Mouse (Mus musculus): ENCODE measurements around the gene Psapl1. TPM values are rescaled to one million over a fixed set of nuclear protein-coding genes. Genes with fewer than 3 reads are reported as not detected.

Gene Psapl1
- polyA plus RNA-seq, 1 experiment from 2014 or later: 0.11 TPM

DNA sequence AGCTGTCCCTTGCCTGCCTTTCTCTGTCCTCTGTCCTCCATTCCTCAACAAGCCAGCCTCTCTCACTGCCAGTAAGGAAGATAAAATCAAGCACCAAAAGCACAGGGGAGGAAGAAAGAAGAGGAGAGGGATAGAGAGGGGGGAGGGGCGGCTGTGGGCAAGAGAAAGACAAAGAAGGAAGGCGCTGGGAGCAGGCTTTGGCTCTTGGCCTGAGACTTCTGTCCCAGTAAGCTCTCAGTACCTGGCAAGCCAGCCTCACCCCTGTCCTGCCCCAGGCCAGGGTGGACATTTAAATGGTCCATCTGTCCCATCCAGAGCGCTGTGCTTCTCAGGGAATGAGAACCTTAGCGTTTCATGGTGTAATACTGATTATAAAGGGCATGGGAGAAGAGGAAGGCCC lies 9.2 kb upstream of the Psapl1 start:
- no peaks in the 10 kb centered on the region for H3K36me3 ChIP-seq (ENCODE audit: control insufficient read depth, insufficient read depth, low read length)
- 67% methylated on average over 4 of the region's 4 CpGs for WGBS
- H3K4me1 ChIP-seq (replicated peaks; ENCODE audit: control insufficient read depth, insufficient read depth, low read length): 0 out of 2 replicates have a peak, but pooled peaks cover 3% of the 10 kb centered on the region
- H3K9ac ChIP-seq (ENCODE audit: low read length): no peak overlapping the region
- H3K9me3 ChIP-seq (ENCODE audit: control insufficient read depth, low read length): no peaks in the 10 kb centered on the region
- H3K27ac ChIP-seq (ENCODE audit: low read depth): no peak overlapping the region
- no peak for ATAC-seq (replicated peaks; ENCODE audit: low FRiP score, low TSS enrichment, low read depth)
- no peak overlapping the region for H3K4me3 ChIP-seq (ENCODE audit: low read depth, low read length)
- no peak overlapping the region for H3K4me2 ChIP-seq (ENCODE audit: low read length)
- H3K27me3 ChIP-seq (replicated peaks; ENCODE audit: control insufficient read depth, insufficient read depth, low read length): no peaks in the 10 kb centered on the region
- no peak for DNase-seq (ENCODE audit: low spot score)

DNA sequence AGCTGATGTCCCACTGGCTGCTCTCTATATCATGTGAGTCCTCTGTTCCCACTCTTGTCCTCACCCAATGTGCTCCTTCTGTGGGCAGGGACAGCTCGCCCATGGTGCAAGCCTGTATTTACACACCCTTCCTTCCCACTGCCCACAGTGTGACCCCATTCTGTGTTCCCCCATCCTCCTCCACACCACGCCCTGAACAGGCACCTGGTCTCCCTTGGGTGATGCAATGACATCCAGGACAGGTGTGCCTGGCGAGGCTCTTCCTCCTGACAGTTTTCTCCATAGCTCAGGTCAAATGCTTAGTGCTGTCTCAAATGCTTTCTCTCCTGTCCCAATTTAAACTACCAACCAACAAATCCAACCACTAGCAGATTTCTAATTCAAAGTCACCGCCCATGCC lies 8.4 kb upstream of the Psapl1 start:
- no peak for ATAC-seq (replicated peaks; ENCODE audit: low FRiP score, low TSS enrichment, low read depth)
- H3K4me1 ChIP-seq (replicated peaks; ENCODE audit: control insufficient read depth, insufficient read depth, low read length): 0 out of 2 replicates have a peak, but pooled peaks cover 3% of the 10 kb centered on the region
- no peak overlapping the region for H3K4me3 ChIP-seq (ENCODE audit: low read depth, low read length)
- WGBS: 87% methylated on average over 4 of the region's 4 CpGs
- DNase-seq (ENCODE audit: low spot score): no peak
- H3K9me3 ChIP-seq (ENCODE audit: control insufficient read depth, low read length): no peaks in the 10 kb centered on the region
- no peaks in the 10 kb centered on the region for H3K36me3 ChIP-seq (ENCODE audit: control insufficient read depth, insufficient read depth, low read length)
- no peak overlapping the region for H3K9ac ChIP-seq (ENCODE audit: low read length)
- no peak overlapping the region for H3K4me2 ChIP-seq (ENCODE audit: low read length)
- no peak overlapping the region for H3K27ac ChIP-seq (ENCODE audit: low read depth)
- no peaks in the 10 kb centered on the region for H3K27me3 ChIP-seq (replicated peaks; ENCODE audit: control insufficient read depth, insufficient read depth, low read length)

DNA sequence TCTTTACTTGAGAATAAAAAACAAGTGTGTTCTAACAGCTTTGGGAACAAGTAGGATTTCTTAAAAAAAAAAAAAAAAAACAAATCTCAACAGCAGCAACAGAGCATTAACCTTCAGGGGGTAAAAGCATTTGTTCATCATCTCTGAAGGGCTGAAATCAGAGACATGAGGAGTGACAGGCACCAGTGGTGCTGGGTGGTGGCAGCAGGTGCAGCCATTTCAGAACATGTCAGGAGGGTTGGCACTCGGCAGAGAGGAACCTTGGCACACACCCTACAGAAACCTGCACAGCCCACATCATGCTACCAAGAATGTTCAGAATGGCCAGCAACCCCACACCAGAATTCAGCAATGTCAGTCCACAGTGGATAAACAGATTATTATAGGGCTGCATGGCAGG lies 4.3 kb upstream of the Psapl1 start:
- no peak overlapping the region for H3K4me3 ChIP-seq (ENCODE audit: low read depth, low read length)
- WGBS: 75% methylated on average over 1 of the region's 1 CpGs
- H3K27ac ChIP-seq (ENCODE audit: low read depth): no peak overlapping the region
- no peaks in the 10 kb centered on the region for H3K27me3 ChIP-seq (replicated peaks; ENCODE audit: control insufficient read depth, insufficient read depth, low read length)
- no peaks in the 10 kb centered on the region for H3K36me3 ChIP-seq (ENCODE audit: control insufficient read depth, insufficient read depth, low read length)
- H3K9ac ChIP-seq (ENCODE audit: low read length): no peak overlapping the region
- no peaks in the 10 kb centered on the region for H3K4me1 ChIP-seq (replicated peaks; ENCODE audit: control insufficient read depth, insufficient read depth, low read length)
- ATAC-seq (replicated peaks; ENCODE audit: low FRiP score, low TSS enrichment, low read depth) (no peak), DNase-seq (ENCODE audit: low spot score) (no peak)
- H3K4me2 ChIP-seq (ENCODE audit: low read length): no peak overlapping the region
- no peaks in the 10 kb centered on the region for H3K9me3 ChIP-seq (ENCODE audit: control insufficient read depth, low read length)

DNA sequence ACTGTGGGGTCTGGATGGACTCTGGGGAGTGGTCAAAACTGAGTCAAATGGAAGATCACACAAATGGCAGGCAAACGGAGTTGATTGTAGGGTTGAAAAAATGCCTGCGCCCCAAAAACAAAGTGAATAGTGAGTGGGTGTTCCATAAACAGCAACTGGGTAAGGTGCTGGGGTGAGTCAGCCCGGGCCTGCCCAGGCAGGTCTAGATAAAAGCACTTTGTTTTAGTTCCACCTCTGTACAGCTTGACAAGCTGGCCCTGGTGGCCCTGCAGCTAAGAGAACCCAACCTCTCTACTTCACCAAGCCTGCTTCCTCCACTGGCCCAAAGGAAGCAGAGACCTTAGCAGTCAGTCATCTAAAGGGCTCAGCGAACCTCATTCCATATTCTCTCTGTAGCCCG lies 1.0 kb upstream of the Psapl1 start:
- H3K4me3 ChIP-seq (ENCODE audit: low read depth, low read length): no peak overlapping the region
- no peaks in the 10 kb centered on the region for H3K9me3 ChIP-seq (ENCODE audit: control insufficient read depth, low read length)
- no peak overlapping the region for H3K9ac ChIP-seq (ENCODE audit: low read length)
- DNase-seq (ENCODE audit: low spot score): no peak
- no peaks in the 10 kb centered on the region for H3K4me1 ChIP-seq (replicated peaks; ENCODE audit: control insufficient read depth, insufficient read depth, low read length)
- 81% methylated on average over 5 of the region's 5 CpGs for WGBS
- no peak overlapping the region for H3K27ac ChIP-seq (ENCODE audit: low read depth)
- no peaks in the 10 kb centered on the region for H3K36me3 ChIP-seq (ENCODE audit: control insufficient read depth, insufficient read depth, low read length)
- ATAC-seq (replicated peaks; ENCODE audit: low FRiP score, low TSS enrichment, low read depth): no peak
- no peaks in the 10 kb centered on the region for H3K27me3 ChIP-seq (replicated peaks; ENCODE audit: control insufficient read depth, insufficient read depth, low read length)
- no peak overlapping the region for H3K4me2 ChIP-seq (ENCODE audit: low read length)

DNA sequence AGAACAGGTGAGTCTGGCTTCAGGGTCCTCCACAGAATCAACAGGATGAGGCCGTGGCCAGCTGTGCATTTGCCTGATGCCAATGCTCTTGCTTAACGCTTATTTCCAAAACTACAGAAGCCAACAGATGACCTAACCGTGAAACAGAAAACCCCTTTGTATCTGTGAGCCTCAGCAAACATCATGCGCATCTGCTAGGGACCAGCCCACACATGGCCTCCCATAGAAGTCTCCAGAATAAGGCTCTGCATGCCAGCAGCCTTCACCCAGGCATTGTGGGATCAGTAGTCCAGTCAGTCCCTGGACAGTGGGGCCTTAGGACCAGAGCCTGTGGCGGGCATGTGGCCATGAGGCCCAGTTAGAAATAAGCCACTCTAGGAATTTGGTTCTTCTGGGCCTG lies 400 bp upstream of the Psapl1 start:
- Histone ChIP-seq H3K4me1 (replicated peaks; ENCODE audit: control insufficient read depth, insufficient read depth, low read length) (no peaks in the 10 kb centered on the region), H3K4me3 (ENCODE audit: low read depth, low read length) (no peak overlapping the region), H3K9ac (ENCODE audit: low read length) (no peak overlapping the region), H3K4me2 (ENCODE audit: low read length) (no peak overlapping the region), H3K27ac (ENCODE audit: low read depth) (no peak overlapping the region), H3K27me3 (replicated peaks; ENCODE audit: control insufficient read depth, insufficient read depth, low read length) (no peaks in the 10 kb centered on the region), H3K9me3 (ENCODE audit: control insufficient read depth, low read length) (no peaks in the 10 kb centered on the region), H3K36me3 (ENCODE audit: control insufficient read depth, insufficient read depth, low read length) (no peaks in the 10 kb centered on the region)
- ATAC-seq (replicated peaks; ENCODE audit: low FRiP score, low TSS enrichment, low read depth) (no peak), DNase-seq (ENCODE audit: low spot score) (no peak)
- WGBS: 89% methylated on average over 5 of the region's 5 CpGs

DNA sequence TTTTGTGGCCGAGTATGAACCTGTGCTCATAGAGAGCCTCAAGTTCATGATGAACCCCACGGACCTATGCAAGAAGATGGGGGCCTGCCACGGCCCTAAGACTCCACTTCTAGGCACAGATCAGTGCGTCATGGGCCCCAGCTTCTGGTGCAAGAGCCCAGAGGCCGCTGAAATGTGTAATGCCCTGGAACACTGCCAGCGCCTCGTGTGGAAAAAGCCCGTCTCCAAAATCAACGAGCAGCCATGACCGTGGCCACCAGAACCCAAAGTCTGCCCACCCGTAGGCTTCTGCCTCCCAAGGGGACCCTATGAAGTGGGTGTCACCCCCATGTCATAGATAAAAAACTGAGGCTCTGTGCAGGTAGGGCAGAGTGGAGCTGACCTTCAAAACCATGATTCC lies 1.6 kb downstream of the Psapl1 start:
- no peak overlapping the region for H3K27ac ChIP-seq (ENCODE audit: low read depth)
- no peak overlapping the region for H3K9ac ChIP-seq (ENCODE audit: low read length)
- H3K27me3 ChIP-seq (replicated peaks; ENCODE audit: control insufficient read depth, insufficient read depth, low read length): no peaks in the 10 kb centered on the region
- no peak for ATAC-seq (replicated peaks; ENCODE audit: low FRiP score, low TSS enrichment, low read depth)
- no peaks in the 10 kb centered on the region for H3K36me3 ChIP-seq (ENCODE audit: control insufficient read depth, insufficient read depth, low read length)
- no peaks in the 10 kb centered on the region for H3K4me1 ChIP-seq (replicated peaks; ENCODE audit: control insufficient read depth, insufficient read depth, low read length)
- no peak overlapping the region for H3K4me2 ChIP-seq (ENCODE audit: low read length)
- WGBS: 81% methylated on average over 11 of the region's 11 CpGs
- no peak overlapping the region for H3K4me3 ChIP-seq (ENCODE audit: low read depth, low read length)
- no peaks in the 10 kb centered on the region for H3K9me3 ChIP-seq (ENCODE audit: control insufficient read depth, low read length)
- no peak for DNase-seq (ENCODE audit: low spot score)

DNA sequence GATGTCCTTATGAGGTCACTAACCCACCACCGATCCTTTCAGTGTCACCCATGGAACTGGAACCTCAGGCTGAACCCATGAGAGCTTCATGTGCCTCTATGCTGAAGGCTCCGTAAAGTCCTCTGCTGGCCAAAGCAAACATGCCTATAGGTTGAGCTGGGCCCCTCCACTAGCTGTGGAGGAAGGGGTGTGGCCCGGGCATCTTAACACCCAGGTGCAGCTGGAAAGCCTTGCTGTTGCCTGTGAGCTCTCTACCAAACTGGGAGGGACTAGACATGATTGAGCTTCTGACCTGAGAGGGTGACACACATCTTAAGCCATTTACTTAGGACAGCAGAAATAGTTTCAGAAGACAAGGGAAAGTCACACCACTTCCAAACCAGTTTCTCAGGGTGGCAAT lies 5.0 kb downstream of the Psapl1 start:
- no peak for DNase-seq (ENCODE audit: low spot score)
- H3K9me3 ChIP-seq (ENCODE audit: control insufficient read depth, low read length): no peaks in the 10 kb centered on the region
- H3K27me3 ChIP-seq (replicated peaks; ENCODE audit: control insufficient read depth, insufficient read depth, low read length): no peaks in the 10 kb centered on the region
- no peak overlapping the region for H3K4me2 ChIP-seq (ENCODE audit: low read length)
- H3K9ac ChIP-seq (ENCODE audit: low read length): no peak overlapping the region
- WGBS: 70% methylated on average over 3 of the region's 3 CpGs
- no peak for ATAC-seq (replicated peaks; ENCODE audit: low FRiP score, low TSS enrichment, low read depth)
- H3K4me1 ChIP-seq (replicated peaks; ENCODE audit: control insufficient read depth, insufficient read depth, low read length): no peaks in the 10 kb centered on the region
- H3K36me3 ChIP-seq (ENCODE audit: control insufficient read depth, insufficient read depth, low read length): no peaks in the 10 kb centered on the region
- no peak overlapping the region for H3K4me3 ChIP-seq (ENCODE audit: low read depth, low read length)
- H3K27ac ChIP-seq (ENCODE audit: low read depth): no peak overlapping the region

DNA sequence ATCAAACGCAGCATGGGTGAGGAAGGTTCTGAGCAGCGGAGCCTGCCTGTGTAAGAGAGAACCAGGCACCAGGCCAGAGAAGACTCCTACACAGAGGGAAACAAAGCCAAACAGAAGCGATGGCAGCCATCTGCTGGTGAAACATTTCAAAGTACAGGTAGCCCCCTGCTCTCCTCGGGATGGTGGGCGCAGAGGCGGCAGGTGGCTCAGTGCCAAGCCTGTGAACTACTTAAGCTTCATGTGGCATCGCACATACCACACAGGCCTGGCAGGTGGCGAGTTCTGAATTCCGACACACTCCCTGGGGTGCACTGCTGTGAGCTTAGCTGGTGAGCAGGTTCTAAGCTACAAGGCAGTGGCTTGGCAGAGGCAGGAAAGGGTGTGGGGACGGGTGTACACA lies 9.5 kb downstream of the Psapl1 start:
- Histone ChIP-seq H3K4me1 (replicated peaks; ENCODE audit: control insufficient read depth, insufficient read depth, low read length) (no peaks in the 10 kb centered on the region), H3K36me3 (ENCODE audit: control insufficient read depth, insufficient read depth, low read length) (no peaks in the 10 kb centered on the region), H3K4me3 (ENCODE audit: low read depth, low read length) (no peak overlapping the region), H3K9me3 (ENCODE audit: control insufficient read depth, low read length) (no peaks in the 10 kb centered on the region; the same call in 1 of the 2 replicates), H3K27ac (ENCODE audit: low read depth) (no peak overlapping the region), H3K9ac (ENCODE audit: low read length) (no peak overlapping the region), H3K4me2 (ENCODE audit: low read length) (no peak overlapping the region), H3K27me3 (replicated peaks; ENCODE audit: control insufficient read depth, insufficient read depth, low read length) (no peaks in the 10 kb centered on the region)
- ATAC-seq (replicated peaks; ENCODE audit: low FRiP score, low TSS enrichment, low read depth) (no peak), DNase-seq (ENCODE audit: low spot score) (no peak)
- 84% methylated on average over 10 of the region's 10 CpGs for WGBS

DNA sequence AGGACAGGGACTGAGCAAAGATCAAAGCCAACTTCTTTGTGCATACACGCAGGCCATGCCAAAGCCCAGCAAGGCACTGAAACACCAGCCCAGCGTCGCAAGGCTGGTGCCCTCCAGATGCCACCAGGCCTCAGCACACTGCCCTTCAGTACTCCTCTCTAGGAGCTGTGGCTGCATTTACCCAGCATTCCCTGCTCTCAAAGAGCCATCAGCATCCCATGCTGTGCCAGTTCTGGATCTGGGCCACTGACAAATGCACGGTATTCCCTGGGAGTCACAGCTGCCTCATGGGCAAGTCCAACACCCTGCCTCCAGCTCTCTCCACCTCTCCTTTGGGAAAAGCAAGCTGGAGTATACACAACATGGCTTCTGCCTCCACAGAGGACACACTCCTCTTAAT lies 16.3 kb downstream of the Psapl1 start:
- Histone ChIP-seq H3K4me3 (ENCODE audit: low read depth, low read length) (no peak overlapping the region), H3K27me3 (replicated peaks; ENCODE audit: control insufficient read depth, insufficient read depth, low read length) (no peaks in the 10 kb centered on the region), H3K9me3 (ENCODE audit: control insufficient read depth, low read length) (no peaks in the 10 kb centered on the region), H3K4me1 (replicated peaks; ENCODE audit: control insufficient read depth, insufficient read depth, low read length) (no peaks in the 10 kb centered on the region), H3K9ac (ENCODE audit: low read length) (no peak overlapping the region), H3K4me2 (ENCODE audit: low read length) (no peak overlapping the region), H3K36me3 (ENCODE audit: control insufficient read depth, insufficient read depth, low read length) (no peaks in the 10 kb centered on the region), H3K27ac (ENCODE audit: low read depth) (no peak overlapping the region)
- no peak for DNase-seq (ENCODE audit: low spot score)
- no peak for ATAC-seq (replicated peaks; ENCODE audit: low FRiP score, low TSS enrichment, low read depth)
- 86% methylated on average over 4 of the region's 4 CpGs for WGBS
